Mouse (Mus musculus): ENCODE data around the gene Clstn3. TPM values are rescaled to one million over a fixed set of nuclear protein-coding genes. Genes with fewer than 3 reads are reported as not detected.

Clstn3 gene
- polyA plus RNA-seq, 1 experiment from 2014 or later = 7.6 TPM

DNA sequence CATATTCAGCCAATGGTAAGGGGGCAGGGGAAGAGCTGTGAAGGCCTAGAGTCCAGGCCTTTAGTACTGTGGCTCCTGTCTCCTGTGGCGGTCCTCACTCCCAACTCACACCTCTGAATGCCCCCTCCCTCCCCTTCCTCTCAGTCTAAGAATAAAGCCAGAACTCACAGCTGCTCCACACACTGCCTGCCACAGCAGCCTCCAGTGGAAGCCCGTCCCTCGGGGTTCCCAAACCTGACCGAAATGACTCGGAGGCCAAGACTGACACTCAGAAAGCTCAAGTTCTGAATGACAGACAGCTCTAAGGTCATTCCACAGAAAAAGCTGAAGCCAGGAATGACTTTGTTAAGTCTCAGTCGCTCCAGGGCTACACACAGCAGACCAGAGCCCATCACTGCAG lies 1.1 kb upstream of the Clstn3 start:
- ATAC-seq (replicated peaks; ENCODE audit: low FRiP score) (no peak), DNase-seq (ENCODE audit: low spot score) (no peak)
- no peak overlapping the region for H3K9ac ChIP-seq (ENCODE audit: low read depth, low read length)
- peaks cover 5% of the 10 kb centered on the region for H3K4me1 ChIP-seq (replicated peaks; ENCODE audit: control insufficient read depth, insufficient read depth, low read length)
- no peak overlapping the region for H3K27ac ChIP-seq (ENCODE audit: low read depth, low read length)
- no peak overlapping the region for H3K4me2 ChIP-seq
- no peaks in the 10 kb centered on the region for H3K9me3 ChIP-seq (ENCODE audit: control insufficient read depth, low read length)
- H3K27me3 ChIP-seq (replicated peaks; ENCODE audit: control insufficient read depth, insufficient read depth, low read length) = no peaks in the 10 kb centered on the region; the same call in 1 of the 2 replicates
- no peak overlapping the region for H3K4me3 ChIP-seq (ENCODE audit: low read depth, low read length)
- WGBS = 81% methylated on average over 6 of the region's 6 CpGs
- H3K36me3 ChIP-seq (ENCODE audit: control insufficient read depth, insufficient read depth, low read length) = no peaks in the 10 kb centered on the region

GRCm38 (mm10) chr6:124465299-124465698 lies 705 bp upstream of the Clstn3 start:
- DNase-seq (ENCODE audit: low spot score) = no peak
- H3K9ac ChIP-seq (ENCODE audit: low read depth, low read length) = no peak overlapping the region; the same call in 1 of the 2 replicates
- no peaks in the 10 kb centered on the region; the same call in 1 of the 2 replicates for H3K27me3 ChIP-seq (replicated peaks; ENCODE audit: control insufficient read depth, insufficient read depth, low read length)
- H3K36me3 ChIP-seq (ENCODE audit: control insufficient read depth, insufficient read depth, low read length) = no peaks in the 10 kb centered on the region
- H3K4me3 ChIP-seq (ENCODE audit: low read depth, low read length) = peak overlapping the region; percentile 43
- no peak overlapping the region for H3K27ac ChIP-seq (ENCODE audit: low read depth, low read length)
- no peaks in the 10 kb centered on the region for H3K9me3 ChIP-seq (ENCODE audit: control insufficient read depth, low read length)
- peaks cover 5% of the 10 kb centered on the region for H3K4me1 ChIP-seq (replicated peaks; ENCODE audit: control insufficient read depth, insufficient read depth, low read length)
- no peak for ATAC-seq (replicated peaks; ENCODE audit: low FRiP score)
- WGBS = 46% methylated on average over 6 of the region's 6 CpGs
- peak overlapping the region; percentile 87 for H3K4me2 ChIP-seq

- Histone ChIP-seq H3K4me2 (peak overlapping the region; percentile 87), H3K4me1 (replicated peaks; ENCODE audit: control insufficient read depth, insufficient read depth, low read length) (peaks cover 5% of the 10 kb centered on the region), H3K27ac (ENCODE audit: low read depth, low read length) (no peak overlapping the region), H3K9me3 (ENCODE audit: control insufficient read depth, low read length) (no peaks in the 10 kb centered on the region), H3K36me3 (ENCODE audit: control insufficient read depth, insufficient read depth, low read length) (no peaks in the 10 kb centered on the region), H3K4me3 (ENCODE audit: low read depth, low read length) (peak overlapping the region; percentile 43), H3K27me3 (replicated peaks; ENCODE audit: control insufficient read depth, insufficient read depth, low read length) (no peaks in the 10 kb centered on the region; the same call in 1 of the 2 replicates), H3K9ac (ENCODE audit: low read depth, low read length) (peak overlapping the region; percentile 49; the same call in 1 of the 2 replicates)
- WGBS = 16% methylated on average over 8 of the region's 8 CpGs
- no peak for ATAC-seq (replicated peaks; ENCODE audit: low FRiP score)
- no peak for DNase-seq (ENCODE audit: low spot score)
These were observed 708 bp downstream of the Clstn3 start for GRCm38 (mm10) chr6:124463881-124464291.

- no peak for ATAC-seq (replicated peaks; ENCODE audit: low FRiP score)
- H3K36me3 ChIP-seq (ENCODE audit: control insufficient read depth, insufficient read depth, low read length) = no peaks in the 10 kb centered on the region
- no peak for DNase-seq (ENCODE audit: low spot score)
- H3K9me3 ChIP-seq (ENCODE audit: control insufficient read depth, low read length) = no peaks in the 10 kb centered on the region
- H3K9ac ChIP-seq (ENCODE audit: low read depth, low read length) = no peak overlapping the region
- H3K4me3 ChIP-seq (ENCODE audit: low read depth, low read length) = no peak overlapping the region
- WGBS = 54% methylated on average over 4 of the region's 4 CpGs
- no peak overlapping the region for H3K27ac ChIP-seq (ENCODE audit: low read depth, low read length)
- H3K27me3 ChIP-seq (replicated peaks; ENCODE audit: control insufficient read depth, insufficient read depth, low read length) = no peaks in the 10 kb centered on the region; the same call in 1 of the 2 replicates
- peaks cover 5% of the 10 kb centered on the region for H3K4me1 ChIP-seq (replicated peaks; ENCODE audit: control insufficient read depth, insufficient read depth, low read length)
- H3K4me2 ChIP-seq = no peak overlapping the region
These were observed 5.2 kb downstream of the Clstn3 start for GRCm38 (mm10) chr6:124459388-124459787.

GRCm38 (mm10) chr6:124458505-124458904 lies 6.1 kb downstream of the Clstn3 start:
- Histone ChIP-seq H3K27ac (ENCODE audit: low read depth, low read length) (no peak overlapping the region), H3K4me3 (ENCODE audit: low read depth, low read length) (no peak overlapping the region), H3K36me3 (ENCODE audit: control insufficient read depth, insufficient read depth, low read length) (no peaks in the 10 kb centered on the region), H3K9me3 (ENCODE audit: control insufficient read depth, low read length) (no peaks in the 10 kb centered on the region), H3K27me3 (replicated peaks; ENCODE audit: control insufficient read depth, insufficient read depth, low read length) (no peaks in the 10 kb centered on the region; the same call in 1 of the 2 replicates), H3K4me1 (replicated peaks; ENCODE audit: control insufficient read depth, insufficient read depth, low read length) (peaks cover 2% of the 10 kb centered on the region; the same call in 1 of the 2 replicates), H3K4me2 (no peak overlapping the region), H3K9ac (ENCODE audit: low read depth, low read length) (no peak overlapping the region)
- WGBS = 82% methylated on average over 11 of the region's 11 CpGs
- DNase-seq (ENCODE audit: low spot score) (no peak), ATAC-seq (replicated peaks; ENCODE audit: low FRiP score) (no peak)

GRCm38 (mm10) chr6:124457827-124458226 lies 6.8 kb downstream of the Clstn3 start:
- H3K4me2 ChIP-seq = no peak overlapping the region
- ATAC-seq (replicated peaks; ENCODE audit: low FRiP score) = no peak
- DNase-seq (ENCODE audit: low spot score) = no peak
- no peaks in the 10 kb centered on the region for H3K9me3 ChIP-seq (ENCODE audit: control insufficient read depth, low read length)
- WGBS = 91% methylated on average over 5 of the region's 5 CpGs
- H3K9ac ChIP-seq (ENCODE audit: low read depth, low read length) = no peak overlapping the region
- no peak overlapping the region for H3K27ac ChIP-seq (ENCODE audit: low read depth, low read length)
- H3K4me1 ChIP-seq (replicated peaks; ENCODE audit: control insufficient read depth, insufficient read depth, low read length) = no peaks in the 10 kb centered on the region; the same call in 1 of the 2 replicates
- no peaks in the 10 kb centered on the region; the same call in 1 of the 2 replicates for H3K27me3 ChIP-seq (replicated peaks; ENCODE audit: control insufficient read depth, insufficient read depth, low read length)
- no peaks in the 10 kb centered on the region for H3K36me3 ChIP-seq (ENCODE audit: control insufficient read depth, insufficient read depth, low read length)
- H3K4me3 ChIP-seq (ENCODE audit: low read depth, low read length) = no peak overlapping the region

DNA sequence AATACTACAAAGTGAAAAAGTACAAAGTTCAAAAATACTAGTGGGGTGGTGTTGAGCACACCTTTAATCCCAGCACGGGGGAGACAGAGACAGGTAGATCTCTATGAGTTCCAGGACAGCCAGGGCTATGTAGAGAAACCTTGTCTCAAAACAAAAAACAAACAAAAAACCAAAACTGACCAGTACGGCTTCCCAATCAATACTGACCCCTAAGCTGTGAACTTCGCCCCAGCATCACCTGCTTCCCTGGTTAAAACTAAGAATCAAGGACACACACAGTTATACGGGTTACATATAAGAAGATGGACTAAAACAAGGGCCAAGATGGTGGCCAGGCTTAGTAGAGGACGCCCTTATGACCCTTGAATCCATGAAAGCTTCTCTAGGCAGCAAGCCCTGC lies 8.4 kb downstream of the Clstn3 start:
- no peaks in the 10 kb centered on the region for H3K36me3 ChIP-seq (ENCODE audit: control insufficient read depth, insufficient read depth, low read length)
- no peak for ATAC-seq (replicated peaks; ENCODE audit: low FRiP score)
- no peak overlapping the region for H3K4me3 ChIP-seq (ENCODE audit: low read depth, low read length)
- no peak overlapping the region for H3K4me2 ChIP-seq
- no peak for DNase-seq (ENCODE audit: low spot score)
- peaks cover 8% of the 10 kb centered on the region for H3K4me1 ChIP-seq (replicated peaks; ENCODE audit: control insufficient read depth, insufficient read depth, low read length)
- H3K9ac ChIP-seq (ENCODE audit: low read depth, low read length) = no peak overlapping the region
- 80% methylated on average over 5 of the region's 5 CpGs for WGBS
- H3K27ac ChIP-seq (ENCODE audit: low read depth, low read length) = no peak overlapping the region
- no peaks in the 10 kb centered on the region for H3K9me3 ChIP-seq (ENCODE audit: control insufficient read depth, low read length)
- no peaks in the 10 kb centered on the region for H3K27me3 ChIP-seq (replicated peaks; ENCODE audit: control insufficient read depth, insufficient read depth, low read length)

DNA sequence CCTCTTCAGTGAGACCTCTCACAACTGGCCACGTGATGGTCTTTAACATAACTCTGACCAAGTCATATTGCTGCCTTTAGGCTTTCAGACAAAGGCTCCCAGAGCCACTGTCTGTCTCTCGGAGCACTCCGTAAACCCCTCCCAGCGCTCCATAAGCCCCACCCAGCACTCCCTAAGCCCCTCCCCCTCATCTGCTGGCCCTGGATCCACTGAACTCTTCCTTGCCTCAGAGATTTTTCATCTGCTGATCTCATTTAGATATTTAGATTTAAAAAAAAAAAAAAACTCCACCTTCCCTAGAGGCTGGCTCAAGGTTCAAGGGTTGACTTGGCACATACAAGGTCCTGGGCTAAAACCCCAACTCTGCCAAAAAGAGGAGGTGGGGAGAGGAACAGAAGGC lies 10.8 kb downstream of the Clstn3 start:
- ATAC-seq (replicated peaks; ENCODE audit: low FRiP score) (0 out of 2 replicates have a peak, but pooled peaks have one; percentile 21), DNase-seq (ENCODE audit: low spot score) (no peak)

GRCm38 (mm10) chr6:124451995-124452394 lies 12.6 kb downstream of the Clstn3 start:
- WGBS = 42% methylated on average over 3 of the region's 3 CpGs
- ATAC-seq (replicated peaks; ENCODE audit: low FRiP score) (peak; percentile 68), DNase-seq (ENCODE audit: low spot score) (no peak)
- Histone ChIP-seq H3K9ac (ENCODE audit: low read depth, low read length) (no peak overlapping the region; the same call in 1 of the 2 replicates), H3K4me1 (replicated peaks; ENCODE audit: control insufficient read depth, insufficient read depth, low read length) (peaks cover 10% of the 10 kb centered on the region), H3K9me3 (ENCODE audit: control insufficient read depth, low read length) (no peaks in the 10 kb centered on the region), H3K4me2 (peak overlapping the region; percentile 28; the same call in 1 of the 2 replicates), H3K27ac (ENCODE audit: low read depth, low read length) (no peak overlapping the region; the same call in 1 of the 2 replicates), H3K27me3 (replicated peaks; ENCODE audit: control insufficient read depth, insufficient read depth, low read length) (no peaks in the 10 kb centered on the region), H3K4me3 (ENCODE audit: low read depth, low read length) (no peak overlapping the region), H3K36me3 (ENCODE audit: control insufficient read depth, insufficient read depth, low read length) (no peaks in the 10 kb centered on the region)

More for the DNA sequence above, 10.8 kb downstream of the Clstn3 start:
- WGBS = 51% methylated on average over 4 of the region's 4 CpGs
- Histone ChIP-seq H3K4me2 (no peak overlapping the region), H3K4me1 (replicated peaks; ENCODE audit: control insufficient read depth, insufficient read depth, low read length) (peaks cover 10% of the 10 kb centered on the region), H3K27ac (ENCODE audit: low read depth, low read length) (no peak overlapping the region), H3K9me3 (ENCODE audit: control insufficient read depth, low read length) (no peaks in the 10 kb centered on the region), H3K9ac (ENCODE audit: low read depth, low read length) (no peak overlapping the region), H3K4me3 (ENCODE audit: low read depth, low read length) (no peak overlapping the region), H3K27me3 (replicated peaks; ENCODE audit: control insufficient read depth, insufficient read depth, low read length) (no peaks in the 10 kb centered on the region), H3K36me3 (ENCODE audit: control insufficient read depth, insufficient read depth, low read length) (no peaks in the 10 kb centered on the region)

All from liver, embryonic 11.5 days (tissue).